21 mouse cellular contexts compared by ENCODE assay signal in the genomic region with DNA sequence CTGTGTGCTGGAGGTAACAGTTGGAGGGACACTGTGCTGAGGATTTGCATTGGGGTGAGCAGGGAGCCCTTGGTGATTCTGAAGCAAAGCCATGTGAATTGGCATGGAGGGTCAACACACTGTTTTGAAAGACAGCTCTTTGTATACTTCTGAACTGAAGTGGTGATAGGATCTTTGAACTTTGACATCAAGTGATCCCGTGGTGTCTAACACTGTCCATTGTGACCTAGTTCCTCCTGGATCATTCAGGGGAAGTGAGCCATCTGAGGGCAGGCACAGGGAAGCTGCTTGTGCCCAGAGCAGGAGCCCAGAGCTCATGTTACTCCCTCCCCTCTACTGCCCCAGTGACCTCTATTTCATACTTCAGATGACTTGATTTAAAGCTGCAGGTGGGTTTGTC. TPM values are rescaled to one million over a fixed set of nuclear protein-coding genes. Genes with fewer than 3 reads are reported as not detected.
A peak's percentile ranks its signal among the peaks of the same experiment; 100 is the strongest.
DNase-seq lines count a peak whose midpoint lies in the region; ATAC-seq and TF ChIP-seq lines count a peak whose summit lies in the region.
"Not testable (repeated sequence)": the region's sequence is repeated elsewhere in the genome, so short reads cannot be mapped to it uniquely, and the experiment has no call there.
"Had no signal": no experiment of that assay in that cellular context is flagged by ENCODE, and none has a peak within 500 bp of the region (broad histone marks: within the 10 kb centered on the region; RNA-seq: fewer than 3 reads in every experiment).

No protein-coding gene starts in this region.

- not testable (repeated sequence) for TF ChIP-seq CTCF in liver, adult 2 months (IDR thresholded peaks at IDR 0.05; ENCODE audit: low read depth, low read length); liver, postnatal 0 days (IDR thresholded peaks at IDR 0.05; ENCODE audit: low read depth)

- not testable (repeated sequence) for H3K9me3 ChIP-seq in liver, embryonic 13.5 days (replicated peaks); liver, embryonic 15.5 days (replicated peaks); liver, postnatal 0 days (ENCODE audit: low read length)

- not testable (repeated sequence) for TF ChIP-seq POLR2A in liver, adult 2 months (IDR thresholded peaks at IDR 0.05; ENCODE audit: extremely low read depth, insufficient read depth, low read length)

- H3K4me1 ChIP-seq in liver, adult 2 months (ENCODE audit: control insufficient read depth, insufficient read depth, low read length); liver, embryonic 13.5 days (replicated peaks); liver, embryonic 15.5 days (replicated peaks); liver, postnatal 0 days (ENCODE audit: insufficient read depth): not testable (repeated sequence)

- not testable (repeated sequence) for TF ChIP-seq EP300 in liver, postnatal 0 days (IDR thresholded peaks at IDR 0.05; ENCODE audit: low read depth)

- not testable (repeated sequence) for H3K79me2 ChIP-seq in liver, adult 2 months (ENCODE audit: control insufficient read depth, insufficient read depth, low read length)

- H3K4me2 ChIP-seq in liver, embryonic 13.5 days; liver, embryonic 15.5 days; liver, postnatal 0 days (ENCODE audit: low read depth, low read length): not testable (repeated sequence)

- DNase-seq in liver, adult 2 months (ENCODE audit: extremely low read depth, low read depth, low spot score): peak; percentile 76
- not testable (repeated sequence) for DNase-seq in liver, embryonic 13.5 days; liver, postnatal 0 days

- peak; percentile 58; the same call in 1 of the 2 replicates for ATAC-seq in liver, embryonic 13.5 days (ENCODE audit: low read depth)
- peak; percentile 70 for ATAC-seq in liver, embryonic 15.5 days (ENCODE audit: insufficient read depth)
- peak; percentile 94 for ATAC-seq in liver, postnatal 0 days

- not testable (repeated sequence) for H3K4me3 ChIP-seq in liver, adult 2 months (ENCODE audit: insufficient read depth, low read depth, low read length); liver, embryonic 13.5 days (replicated peaks); liver, embryonic 15.5 days (replicated peaks); liver, postnatal 0 days (ENCODE audit: low read depth, low read length)

- not testable (repeated sequence) for H3K9ac ChIP-seq in liver, adult 2 months (ENCODE audit: low read depth, low read length); liver, embryonic 13.5 days; liver, embryonic 15.5 days; liver, postnatal 0 days (replicated peaks)

- H3K36me3 ChIP-seq in liver, adult 2 months (ENCODE audit: control insufficient read depth, insufficient read depth, low read length); liver, embryonic 13.5 days; liver, embryonic 15.5 days (replicated peaks); liver, postnatal 0 days (replicated peaks; ENCODE audit: insufficient read depth, low read length): not testable (repeated sequence)

- not testable (repeated sequence) for H3K27ac ChIP-seq in liver, adult 2 months (replicated peaks; ENCODE audit: insufficient read depth, low read depth, low read length); liver, embryonic 13.5 days; liver, embryonic 15.5 days (replicated peaks)
- H3K27ac ChIP-seq in liver, postnatal 0 days (ENCODE audit: low read depth): peak overlapping the region; percentile 22; the same call in 1 of the 2 replicates

- 3% methylated on average over 1 of the region's 1 CpGs for WGBS in liver, adult 2 months
- 12% methylated on average over 1 of the region's 1 CpGs for WGBS in liver, embryonic 13.5 days (ENCODE audit: insufficient replicate concordance)
- WGBS in liver, embryonic 15.5 days (ENCODE audit: insufficient replicate concordance): 6% methylated on average over 1 of the region's 1 CpGs
- 5% methylated on average over 1 of the region's 1 CpGs for WGBS in liver, postnatal 0 days (ENCODE audit: insufficient replicate concordance)

- H3K27me3 ChIP-seq in liver, adult 2 months (ENCODE audit: control insufficient read depth, insufficient read depth, low read length); liver, embryonic 13.5 days; liver, embryonic 15.5 days; liver, postnatal 0 days (ENCODE audit: insufficient read depth, low read length): not testable (repeated sequence)

RNA-seq across cellular contexts. Expression of a gene that starts 1.6 kb away (rescaled TPM):
- total RNA-seq in liver, adult 2 months (2014; rRNA removed): not detected in 2 replicates
- not detected in 2 replicates for polyA plus RNA-seq in liver, adult 2 months (2012; rRNA removed)
- polyA plus RNA-seq in liver, embryonic 13.5 days (2015; fragmentation: Nextera tagmentation; extraction: Ambion mirVana): not detected in 2 replicates
- polyA plus RNA-seq in liver, embryonic 15.5 days (2015; fragmentation: Nextera tagmentation; extraction: Ambion mirVana): not detected in 2 replicates
- not detected in 2 replicates for polyA plus RNA-seq in liver, postnatal 0 days (2015; fragmentation: Nextera tagmentation; extraction: Ambion mirVana)
- total RNA-seq: adrenal gland, adult 2 months; adrenal gland, postnatal 10 days; adrenal gland, postnatal 25 days; adrenal gland, postnatal 4 days; common myeloid progenitor, adult 5-6 weeks; ES-E14; MEL had no signal
- polyA plus RNA-seq: adrenal gland, adult 2 months; brain, embryonic 14.5 days; C2C12; embryonic facial prominence, embryonic 11.5 days; embryonic facial prominence, embryonic 13.5 days; embryonic facial prominence, embryonic 15.5 days; erythroblast, embryonic 14.5 days; forebrain, embryonic 10.5 days; forebrain, embryonic 12.5 days; forebrain, embryonic 14.5 days; forebrain, embryonic 16.5 days had no signal

RNA-seq across cellular contexts. Expression of a gene that starts 6.0 kb away (rescaled TPM):
- not detected in 2 replicates for total RNA-seq in liver, adult 2 months (2014; rRNA removed)
- not detected in 2 replicates for polyA plus RNA-seq in liver, adult 2 months (2012; rRNA removed)
- polyA plus RNA-seq in liver, embryonic 13.5 days (2015; fragmentation: Nextera tagmentation; extraction: Ambion mirVana): not detected in 2 replicates
- polyA plus RNA-seq in liver, embryonic 15.5 days (2015; fragmentation: Nextera tagmentation; extraction: Ambion mirVana): not detected in 2 replicates
- not detected in 2 replicates for polyA plus RNA-seq in liver, postnatal 0 days (2015; fragmentation: Nextera tagmentation; extraction: Ambion mirVana)
- total RNA-seq: adrenal gland, adult 2 months; adrenal gland, postnatal 10 days; adrenal gland, postnatal 25 days; adrenal gland, postnatal 4 days; common myeloid progenitor, adult 5-6 weeks; ES-E14; MEL had no signal
- polyA plus RNA-seq: adrenal gland, adult 2 months; brain, embryonic 14.5 days; C2C12; embryonic facial prominence, embryonic 11.5 days; embryonic facial prominence, embryonic 13.5 days; embryonic facial prominence, embryonic 15.5 days; erythroblast, embryonic 14.5 days; forebrain, embryonic 12.5 days; forebrain, embryonic 14.5 days; forebrain, embryonic 16.5 days had no signal

RNA-seq across cellular contexts. Expression of a gene that starts 11.2 kb away (rescaled TPM):
- not detected in 2 replicates for total RNA-seq in liver, adult 2 months (2014; rRNA removed)
- polyA plus RNA-seq in liver, adult 2 months (2012; rRNA removed): not detected in 2 replicates
- polyA plus RNA-seq in liver, embryonic 13.5 days (2015; fragmentation: Nextera tagmentation; extraction: Ambion mirVana): not detected in 2 replicates
- polyA plus RNA-seq in liver, embryonic 15.5 days (2015; fragmentation: Nextera tagmentation; extraction: Ambion mirVana): not detected in 2 replicates
- not detected in 2 replicates for polyA plus RNA-seq in liver, postnatal 0 days (2015; fragmentation: Nextera tagmentation; extraction: Ambion mirVana)
- total RNA-seq: adrenal gland, adult 2 months; adrenal gland, postnatal 10 days; adrenal gland, postnatal 25 days; adrenal gland, postnatal 4 days; common myeloid progenitor, adult 5-6 weeks; ES-E14; MEL had no signal
- polyA plus RNA-seq: adrenal gland, adult 2 months; brain, embryonic 14.5 days; C2C12; embryonic facial prominence, embryonic 11.5 days; embryonic facial prominence, embryonic 13.5 days; embryonic facial prominence, embryonic 15.5 days; erythroblast, embryonic 14.5 days; forebrain, embryonic 10.5 days; forebrain, embryonic 12.5 days; forebrain, embryonic 14.5 days; forebrain, embryonic 16.5 days had no signal

RNA-seq across cellular contexts. Expression of a gene that starts 27.0 kb away (rescaled TPM):
- total RNA-seq in liver, adult 2 months (2014; rRNA removed): not detected in 2 replicates
- not detected in 2 replicates for polyA plus RNA-seq in liver, adult 2 months (2012; rRNA removed)
- not detected in 2 replicates for polyA plus RNA-seq in liver, embryonic 13.5 days (2015; fragmentation: Nextera tagmentation; extraction: Ambion mirVana)
- not detected in 2 replicates for polyA plus RNA-seq in liver, embryonic 15.5 days (2015; fragmentation: Nextera tagmentation; extraction: Ambion mirVana)
- not detected in 2 replicates for polyA plus RNA-seq in liver, postnatal 0 days (2015; fragmentation: Nextera tagmentation; extraction: Ambion mirVana)
- total RNA-seq: adrenal gland, adult 2 months; adrenal gland, postnatal 10 days; adrenal gland, postnatal 25 days; common myeloid progenitor, adult 5-6 weeks; ES-E14; MEL had no signal
- polyA plus RNA-seq: adrenal gland, adult 2 months; brain, embryonic 14.5 days; C2C12; embryonic facial prominence, embryonic 11.5 days; embryonic facial prominence, embryonic 13.5 days; embryonic facial prominence, embryonic 15.5 days; erythroblast, embryonic 14.5 days; forebrain, embryonic 10.5 days; forebrain, embryonic 12.5 days; forebrain, embryonic 14.5 days; forebrain, embryonic 16.5 days had no signal

RNA-seq across cellular contexts. Expression of a gene that starts 45.8 kb away (rescaled TPM):
- total RNA-seq in liver, adult 2 months (2014; rRNA removed): 13.1 and 16.9 TPM in 2 replicates
- 19.2 and 22.5 TPM in 2 replicates for polyA plus RNA-seq in liver, adult 2 months (2012; rRNA removed)
- 31.6 and 37.1 TPM in 2 replicates for polyA plus RNA-seq in liver, embryonic 13.5 days (2015; fragmentation: Nextera tagmentation; extraction: Ambion mirVana)
- 23.4 and 30.1 TPM in 2 replicates for polyA plus RNA-seq in liver, embryonic 15.5 days (2015; fragmentation: Nextera tagmentation; extraction: Ambion mirVana)
- 33.7 and 35.7 TPM in 2 replicates for polyA plus RNA-seq in liver, postnatal 0 days (2015; fragmentation: Nextera tagmentation; extraction: Ambion mirVana)
